Mouse (Mus musculus): ENCODE data around the gene Ctnnbl1.

DNA sequence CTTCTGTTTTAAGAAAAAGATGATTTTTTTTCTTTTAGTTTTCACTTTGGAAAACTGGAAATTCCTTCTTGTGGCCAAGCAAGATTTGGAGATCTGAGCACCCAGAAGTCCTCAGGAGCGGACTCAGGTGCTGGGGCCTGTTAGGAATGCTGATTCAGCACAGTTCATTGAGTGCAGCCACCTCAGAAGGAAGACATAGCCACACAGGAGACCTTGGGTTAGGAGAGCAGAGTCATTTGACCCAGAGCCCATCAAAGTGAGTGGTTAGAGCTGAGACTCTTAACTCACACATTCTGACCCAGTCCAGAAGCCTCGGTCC, 77.7 kb downstream of the Ctnnbl1 start:
- TF ChIP-seq CTCF (IDR thresholded peaks at IDR 0.05; ENCODE audit: control insufficient read depth, insufficient read depth, insufficient replicate concordance, low read depth, low read length) (no peak), POLR2A (IDR thresholded peaks at IDR 0.05; ENCODE audit: control insufficient read depth, low read depth, low read length) (no peak)
